Mouse (Mus musculus) liver, postnatal 0 days (tissue): Measurements from ENCODE around the gene Zc3h7b.

Source experiments
- CTCF ChIP-seq: sonication (generic); IDR thresholded peaks from 2 replicates; pipeline ENCODE4 v1.5.1; 2016; ENCODE audit warnings: antibody characterized with exemption, low read depth
- EP300 ChIP-seq: IDR thresholded peaks from 2 replicates; pipeline ENCODE4 v1.6.1; 2016; ENCODE audit warnings: antibody characterized with exemption, low read depth, mild to moderate bottlenecking

DNA sequence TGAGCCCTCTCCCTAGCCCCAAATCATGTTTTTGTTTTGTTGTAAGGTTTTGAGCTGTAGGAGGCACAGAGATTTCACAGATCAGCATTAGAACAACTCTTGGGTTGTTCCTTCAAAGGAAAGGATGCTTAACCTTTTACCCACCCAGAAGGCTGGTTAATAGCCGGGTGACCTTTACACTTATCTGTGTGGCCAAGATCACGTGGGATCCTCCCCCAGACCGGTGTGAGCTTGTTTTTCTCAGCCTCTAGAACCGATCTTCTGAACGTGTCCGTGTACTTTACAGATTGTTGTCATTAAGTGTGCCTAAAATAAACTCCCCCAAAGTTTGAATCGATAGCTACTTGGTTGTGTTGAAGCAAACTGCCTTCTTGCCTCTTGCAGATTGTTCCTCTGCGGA is 44.3 kb upstream of the Zc3h7b start:
- no peak for TF ChIP-seq CTCF
- TF ChIP-seq EP300: peak; percentile 43
